Mouse (Mus musculus) CD4-positive helper T cell, adult 2 months (primary cell): Measurements from ENCODE around the gene Inka1.
A peak's percentile ranks its signal among the peaks of the same experiment; 100 is the strongest.

Experiments
- DNase-seq: peaks from one replicate; pipeline ENCODE4 v3.0.0-alpha.2; 2012; ENCODE audit warnings: low read depth, missing footprints, low spot score

Inka1 gene

GRCm38 (mm10) chr9:107984052-107984753 is 1.5 kb downstream of the Inka1 start:
- DNase-seq: no peak

- no peak for DNase-seq
Observed at GRCm38 (mm10) chr9:107983421-107983890, 2.2 kb downstream of the Inka1 start.

- peak; percentile 41 for DNase-seq
Observed at GRCm38 (mm10) chr9:107982681-107983346, 2.9 kb downstream of the Inka1 start, which contains the start of gene Gm20661. TSS of gene Gm20661 (plus strand) at chr9:107983058.

DNA sequence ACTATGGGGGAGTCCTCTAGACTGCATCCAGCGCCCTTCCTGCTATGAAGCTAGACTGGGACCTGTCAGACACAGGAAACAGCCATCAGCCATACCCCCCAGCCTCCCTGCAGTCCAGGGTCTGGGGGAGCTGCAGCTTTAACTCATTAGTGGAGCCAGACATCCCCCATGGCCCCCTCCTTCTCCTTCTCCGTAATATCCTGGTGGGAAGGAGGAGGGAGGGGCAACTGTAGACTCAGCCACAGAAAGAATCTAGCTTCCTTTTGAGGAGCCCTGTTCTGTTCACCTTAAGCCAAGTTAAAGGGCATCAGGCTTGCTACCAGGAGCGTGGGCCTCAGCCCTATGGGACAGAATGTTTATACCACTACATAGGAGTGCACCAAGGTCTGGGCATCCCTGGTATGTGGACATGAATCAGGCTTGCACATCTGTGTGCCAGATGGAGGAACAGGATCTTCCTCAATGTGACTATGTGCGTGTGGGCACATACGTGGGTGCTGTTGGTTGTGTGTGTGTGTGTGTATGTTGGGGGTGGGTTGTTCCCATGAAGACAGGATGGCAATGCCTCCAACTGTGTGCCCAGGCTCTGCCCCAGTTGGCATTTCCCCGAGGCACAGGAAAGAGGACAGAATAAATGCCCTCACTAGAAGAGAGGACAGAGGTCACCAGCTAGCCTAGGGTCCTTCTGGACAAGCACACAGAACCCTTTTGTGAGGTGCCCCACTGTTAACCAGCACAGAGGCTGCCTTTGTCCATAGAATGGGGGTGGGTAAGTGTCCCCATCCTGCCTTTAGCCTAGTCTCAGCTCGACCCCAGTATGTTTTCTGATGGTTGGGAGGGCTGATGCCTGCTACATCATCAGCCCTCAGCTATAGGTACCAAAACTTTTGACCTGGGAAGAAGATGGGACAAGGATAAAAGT is 3.7 kb downstream of the Inka1 start:
- no peak for DNase-seq

DNA sequence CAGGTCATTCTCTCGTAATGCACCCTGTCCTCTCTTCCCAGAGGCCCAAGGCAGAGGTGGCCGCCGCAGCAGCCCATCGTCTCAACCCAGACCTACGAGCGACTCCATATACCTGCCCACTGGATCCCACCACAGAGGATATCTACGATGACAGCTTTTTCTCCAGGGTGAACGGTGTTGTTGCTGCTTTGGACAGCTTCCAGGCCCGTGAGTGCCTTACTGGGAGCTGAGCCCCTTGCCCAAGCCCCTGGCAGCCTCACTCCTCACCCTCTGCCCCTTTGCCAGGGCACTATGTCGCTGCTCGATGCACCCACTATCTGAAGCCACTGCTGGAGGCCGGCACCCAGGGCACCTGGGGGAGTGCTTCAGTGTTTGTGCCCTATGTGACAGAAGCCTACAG is 6.9 kb downstream of the Inka1 start:
- DNase-seq: no peak

GRCm38 (mm10) chr9:107975399-107976386 is 10.0 kb downstream of the Inka1 start, which contains the start of gene Uba7:
TSS of gene Uba7 (plus strand) at chr9:107975505.
- peak; percentile 82 for DNase-seq

DNA sequence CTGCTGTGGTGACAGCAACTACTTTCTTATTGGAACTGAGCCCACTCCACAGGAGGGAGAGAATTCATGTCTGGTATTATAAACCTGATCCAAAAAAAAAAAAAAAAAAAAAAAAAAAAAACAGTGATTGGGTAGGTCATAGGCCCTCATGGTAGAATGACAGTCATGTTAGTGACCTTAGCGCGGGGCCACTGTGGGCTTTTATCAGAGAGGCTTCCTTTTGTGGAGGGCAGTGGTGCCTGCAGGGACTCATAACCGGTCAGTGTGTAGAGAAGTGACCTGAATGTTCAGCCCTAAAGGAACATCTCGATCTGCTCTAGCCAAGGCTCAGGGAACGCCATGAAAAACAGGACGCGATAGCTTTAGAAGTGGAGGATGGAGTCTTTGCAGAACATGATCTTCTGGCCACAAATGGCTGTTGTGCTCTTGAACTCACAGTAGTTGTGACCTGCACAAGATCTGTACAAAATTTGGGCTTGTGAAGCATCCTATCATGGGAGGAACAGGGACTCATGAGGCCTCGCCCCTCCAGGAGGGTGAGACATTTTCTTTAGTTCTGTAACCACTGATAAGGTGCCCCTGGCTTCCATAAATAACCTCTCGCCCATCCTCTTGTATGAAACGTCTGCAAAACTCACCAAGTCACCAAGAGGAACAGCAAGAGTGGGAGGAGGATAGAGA is 11.0 kb downstream of the Inka1 start:
- DNase-seq: no peak

DNA sequence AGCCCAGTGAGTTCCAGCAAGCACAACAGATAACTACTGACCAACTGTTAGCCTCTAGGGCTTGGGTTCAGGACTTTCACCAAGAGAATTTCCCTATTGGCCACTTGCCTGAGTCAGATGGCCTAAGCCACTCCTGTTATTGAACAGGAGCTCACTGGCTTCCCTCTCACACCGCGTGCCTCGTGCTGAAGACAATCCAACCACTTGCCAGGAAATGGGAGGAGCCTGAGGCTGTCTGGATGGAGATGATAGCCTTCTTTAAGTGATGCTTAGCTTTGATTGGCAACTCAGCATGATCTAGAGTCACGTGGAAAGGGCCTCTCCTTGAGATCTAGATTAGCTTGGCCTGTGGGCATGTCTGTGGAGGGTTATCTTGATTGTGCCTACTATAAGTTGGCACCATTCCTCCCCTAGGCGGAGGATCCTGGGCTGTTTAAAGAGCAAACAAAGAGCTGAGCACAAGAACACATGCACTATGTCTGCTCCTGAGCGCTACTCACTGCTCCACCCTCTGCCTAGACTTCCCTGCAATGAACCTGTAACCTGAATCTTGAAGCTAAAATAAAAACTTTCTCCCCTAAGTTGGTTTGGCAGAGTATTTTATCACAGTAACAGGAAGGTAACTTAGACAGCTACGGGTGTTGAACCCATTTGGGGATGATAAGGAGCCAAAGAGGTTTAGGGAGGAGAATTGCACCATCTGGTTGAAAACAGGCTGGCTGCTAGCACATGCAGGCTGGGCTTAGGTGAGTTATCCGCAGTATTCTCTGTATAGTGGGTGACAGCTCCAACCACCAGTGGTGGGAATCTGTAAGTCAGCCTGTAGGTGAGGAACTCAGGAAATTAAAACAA is 13.8 kb downstream of the Inka1 start:
- peak; percentile 58 for DNase-seq

GRCm38 (mm10) chr9:107970311-107970710 is 15.4 kb downstream of the Inka1 start:
- DNase-seq: no peak

GRCm38 (mm10) chr9:107968531-107968930 is 17.1 kb downstream of the Inka1 start:
- DNase-seq: no peak

DNA sequence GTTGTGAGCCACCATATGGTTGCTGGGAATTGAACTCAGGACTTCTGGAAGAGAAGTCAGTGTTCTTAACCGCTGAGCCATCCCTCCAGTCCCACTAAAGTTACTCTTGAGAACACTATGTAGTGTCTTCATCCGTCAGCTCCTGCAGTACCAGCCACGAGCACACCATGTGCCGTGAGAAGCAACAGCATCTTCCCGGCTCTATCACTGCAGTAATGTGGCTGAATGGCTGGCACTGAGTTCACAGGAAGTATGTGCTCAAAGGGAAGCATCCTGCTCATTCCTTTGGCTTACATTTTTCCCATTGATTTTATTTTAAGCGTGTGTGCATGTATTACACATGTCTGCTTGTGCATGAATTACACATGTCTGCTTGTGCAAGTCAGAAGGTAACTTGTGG is 18.2 kb downstream of the Inka1 start:
- DNase-seq: no peak

DNA sequence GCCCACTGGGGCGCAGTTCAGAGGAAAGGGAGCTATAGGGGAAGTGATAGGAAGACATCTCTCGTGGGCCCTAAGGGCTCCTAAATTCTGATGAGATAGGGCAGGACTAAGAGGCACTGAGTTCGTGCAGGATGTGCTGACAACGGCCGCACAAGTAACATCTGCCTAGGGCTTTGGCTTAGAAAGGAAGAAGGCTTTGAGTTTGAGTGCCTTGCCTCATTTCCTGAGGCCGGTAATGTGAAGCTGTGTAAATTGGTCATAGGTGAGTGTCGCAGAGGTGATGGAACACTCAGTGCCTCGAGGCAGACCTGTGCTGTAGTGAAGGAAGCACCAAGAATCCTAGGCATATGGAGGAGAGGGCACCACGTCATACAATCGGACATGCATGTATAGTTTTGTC is 19.0 kb downstream of the Inka1 start:
- DNase-seq: no peak

GRCm38 (mm10) chr9:107964681-107965080 is 21.0 kb downstream of the Inka1 start:
- DNase-seq: no peak

DNA sequence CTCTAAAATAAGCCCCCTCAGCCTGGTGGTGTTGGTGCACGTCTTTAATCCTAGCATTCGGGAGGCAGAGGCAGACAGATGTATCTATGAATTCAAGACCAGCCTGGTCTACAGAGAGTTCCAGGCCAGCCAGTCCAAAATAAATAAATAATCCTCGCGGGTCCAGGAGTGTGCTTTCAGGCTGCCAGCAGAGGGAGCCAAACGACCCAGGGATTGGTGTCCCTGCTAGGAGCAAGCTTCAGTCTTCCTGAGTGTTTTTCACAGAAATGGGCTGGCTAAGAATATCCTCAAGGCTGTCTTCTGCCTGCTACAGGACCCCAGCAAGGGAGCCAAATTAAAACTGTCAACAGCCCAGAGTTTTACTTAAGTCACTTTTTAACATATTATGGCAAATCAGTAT is 22.0 kb downstream of the Inka1 start:
- DNase-seq: peak; percentile 77

GRCm38 (mm10) chr9:107962916-107963315 is 22.8 kb downstream of the Inka1 start:
- DNase-seq: no peak

- no peak for DNase-seq
Observed at GRCm38 (mm10) chr9:107961881-107962280, 23.8 kb downstream of the Inka1 start.

DNA sequence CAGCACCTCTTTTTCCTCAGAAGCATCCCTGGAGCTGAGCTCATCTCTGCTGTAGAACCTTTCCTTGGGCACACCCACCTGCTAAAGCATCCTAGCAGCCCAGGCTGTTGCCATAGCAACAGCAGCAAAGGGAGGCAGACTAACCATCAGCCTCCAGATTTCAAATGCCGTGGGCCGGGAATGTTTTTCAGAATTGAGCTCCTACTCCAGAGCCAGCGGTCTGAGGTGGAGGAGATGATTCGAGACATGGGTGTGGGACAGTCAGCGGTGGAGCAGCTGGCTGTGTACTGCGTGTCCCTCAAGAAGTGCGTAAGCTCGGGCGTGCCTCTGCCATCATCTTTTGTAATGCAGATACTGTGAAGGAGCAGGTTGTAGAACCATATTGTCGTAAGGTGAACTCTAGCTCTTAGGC is 24.3 kb downstream of the Inka1 start:
- DNase-seq: no peak

- peak; percentile 22 for DNase-seq
Observed at GRCm38 (mm10) chr9:107960928-107961327, 24.8 kb downstream of the Inka1 start.

- no peak for DNase-seq
Observed at GRCm38 (mm10) chr9:107959896-107960295, 25.8 kb downstream of the Inka1 start.
